Mouse (Mus musculus) Patski (cell line): ENCODE measurements at regions not wholly inside any gene's neighbourhood (a gene's known extent, or its start where the extent isn't known, plus 50 kb on each side); places are given as distances from the start of the nearest gene placed in this dataset.

Source experiments
- ATAC-seq: fragments of 100-300 bp; one replicate; pipeline ENCODE4 v1.8.0; 2021
- CTCF ChIA-PET: fragments of 350-600 bp; sonication (Branson Sonifier 250); formaldehyde crosslinking; loops from one replicate; lab custom pipeline; 2022; ENCODE audit warnings: inconsistent platforms; lab: Charles Lee
- POLR2A ChIA-PET: fragments of 350-600 bp; sonication (Branson Sonifier 250); formaldehyde crosslinking; loops from one replicate; lab custom pipeline; 2022; ENCODE audit warnings: antibody characterized with exemption, inconsistent platforms; lab: Charles Lee
- DNase-seq: peaks from one replicate; pipeline ENCODE4 v3.0.0-alpha.2; 2011; ENCODE audit warnings: low read depth, low spot score
- H3K27me3 ChIP-seq: fragments of 371-371 bp; one replicate; pipeline ENCODE4 v1.5.1; 2021
- CTCF ChIP-seq: fragments of 100-300 bp; IDR thresholded peaks from one replicate; pipeline ENCODE4 v1.5.1; 2021
- in situ Hi-C: fragments of 300-500 bp; cut with MboI; formaldehyde crosslinking; loops from 3 replicates; pipeline ENCODE4 v1.11.1; 2018; ENCODE audit warnings: low pct_unique_long_range_greater_than_20kb, mixed read lengths

DNA sequence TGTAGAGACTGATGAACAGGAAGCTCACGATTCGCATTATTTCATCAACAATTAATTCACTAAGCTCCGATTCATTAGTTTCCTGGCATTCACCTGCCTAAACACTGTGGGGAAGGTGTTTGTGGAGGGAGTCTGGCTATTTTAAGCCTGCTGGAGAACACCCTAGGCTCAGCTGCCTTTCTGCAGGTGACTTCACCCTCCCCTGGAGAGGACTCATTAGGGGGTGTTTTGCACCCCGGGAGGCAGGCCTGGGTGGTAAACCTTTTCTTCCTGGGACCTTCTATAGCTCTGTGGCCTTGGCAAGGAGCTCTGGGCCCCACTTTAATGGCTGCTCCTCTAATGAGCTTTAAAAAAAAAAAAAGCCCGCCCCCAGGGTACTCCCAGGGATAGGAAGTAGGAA is 55.4 kb upstream of the Bnc1 start:
- TF ChIP-seq CTCF: no peak

DNA sequence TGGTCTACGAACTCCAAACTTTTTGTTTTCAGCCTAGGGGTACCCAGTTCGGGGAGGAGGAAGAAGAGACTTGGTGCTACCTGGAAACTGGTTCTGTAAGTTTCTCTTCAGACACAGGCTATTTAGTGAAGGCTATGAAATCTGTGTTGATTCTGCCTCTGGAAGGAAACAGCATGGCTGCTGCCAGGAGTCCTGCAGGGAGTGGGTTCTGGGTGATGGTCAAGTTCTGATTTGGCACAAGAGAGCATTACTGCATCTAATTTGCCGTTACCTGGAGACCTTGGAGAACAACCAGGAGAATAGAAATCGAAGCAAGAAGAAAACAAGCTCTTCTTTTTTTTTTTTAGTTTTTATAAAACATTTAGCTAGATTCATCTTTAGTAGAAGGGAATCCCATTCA is 61.3 kb upstream of the Bnc1 start:
- POLR2A ChIA-PET: no interaction called here
- in situ Hi-C loops: no loop called here
- no peak for TF ChIP-seq CTCF
- no peaks in the 10 kb centered on the region for H3K27me3 ChIP-seq
- CTCF ChIA-PET: no interaction called here
- DNase-seq (no peak), ATAC-seq (no peak)

More for the DNA sequence above, 55.4 kb upstream of the Bnc1 start:
- ChIA-PET POLR2A (interaction anchor here (0.8 kb wide), 1 partner anchor 9 kb away, joined by 4 read pairs; no protein-coding TSS in a partner anchor), CTCF (interaction anchor here (0.7 kb wide), 2 partner anchors 8 to 28 kb away, joined by 3 read pairs; no protein-coding TSS in a partner anchor)
- in situ Hi-C loops: no loop called here
- ATAC-seq (no peak), DNase-seq (peak; percentile 46)
- H3K27me3 ChIP-seq: no peaks in the 10 kb centered on the region

DNA sequence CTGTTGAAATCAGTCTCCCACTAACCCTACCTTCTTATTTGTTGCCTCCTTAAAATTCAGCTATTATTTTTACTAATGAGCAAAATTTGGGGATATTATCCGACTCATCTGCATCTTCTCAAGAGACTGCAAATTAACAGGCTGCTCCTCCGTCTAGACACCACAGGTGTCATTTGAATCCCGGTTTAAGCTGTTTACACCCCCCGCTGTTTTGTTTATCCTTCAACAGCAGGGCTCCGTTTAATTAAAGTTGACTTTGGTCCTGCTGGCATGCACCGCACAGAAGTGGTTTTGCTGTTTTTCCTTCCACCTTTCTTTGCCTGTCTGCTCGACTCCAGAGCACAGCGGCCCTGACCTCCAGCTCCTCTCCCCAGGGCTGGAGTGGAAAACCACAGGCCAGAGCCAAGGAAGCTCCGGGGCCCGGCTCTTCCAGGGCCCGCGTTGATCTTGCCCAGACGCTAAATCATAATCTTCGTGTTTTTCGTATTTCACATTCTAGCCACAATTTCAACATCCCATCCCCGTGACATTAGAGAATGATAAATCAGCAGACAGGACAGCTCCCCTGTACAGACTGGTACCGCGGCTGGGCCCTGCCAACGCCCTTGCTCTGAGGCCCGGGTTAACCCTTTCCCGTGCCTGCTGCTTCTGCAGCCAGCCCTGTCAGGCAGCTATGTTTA is 64.6 kb upstream of the Bnc1 start:
- in situ Hi-C loops: no loop called here
- ATAC-seq (no peak), DNase-seq (no peak)
- no peak for TF ChIP-seq CTCF
- POLR2A ChIA-PET: interaction anchor here (0.6 kb wide), 1 partner anchor 9 kb away, joined by 4 read pairs; no protein-coding TSS in a partner anchor
- no peaks in the 10 kb centered on the region for H3K27me3 ChIP-seq
- CTCF ChIA-PET: interaction anchor here (1.1 kb wide), 1 partner anchor 10 kb away, joined by 3 read pairs; no protein-coding TSS in a partner anchor

DNA sequence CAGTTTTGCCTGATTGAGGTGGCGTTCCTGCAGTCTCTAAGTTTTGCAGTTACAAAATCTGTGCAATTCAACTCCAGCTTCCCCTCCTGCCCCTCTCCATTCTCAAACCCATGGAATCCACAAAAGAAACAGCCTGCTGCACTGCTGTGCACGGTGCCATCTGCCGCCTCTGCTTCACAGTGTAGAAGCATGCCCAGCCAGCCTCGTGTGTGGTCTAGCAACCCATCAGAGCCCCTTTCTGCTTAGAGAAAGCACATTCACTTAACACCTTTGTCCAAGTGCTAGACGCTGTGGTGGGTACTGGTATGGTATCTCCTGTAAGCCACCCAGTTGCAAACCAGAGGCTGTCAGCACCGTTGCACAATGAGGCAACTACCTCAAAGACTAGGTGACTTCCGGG is 71.3 kb upstream of the Bnc1 start:
- no peak for DNase-seq
- ATAC-seq: no peak
- POLR2A ChIA-PET: no interaction called here

DNA sequence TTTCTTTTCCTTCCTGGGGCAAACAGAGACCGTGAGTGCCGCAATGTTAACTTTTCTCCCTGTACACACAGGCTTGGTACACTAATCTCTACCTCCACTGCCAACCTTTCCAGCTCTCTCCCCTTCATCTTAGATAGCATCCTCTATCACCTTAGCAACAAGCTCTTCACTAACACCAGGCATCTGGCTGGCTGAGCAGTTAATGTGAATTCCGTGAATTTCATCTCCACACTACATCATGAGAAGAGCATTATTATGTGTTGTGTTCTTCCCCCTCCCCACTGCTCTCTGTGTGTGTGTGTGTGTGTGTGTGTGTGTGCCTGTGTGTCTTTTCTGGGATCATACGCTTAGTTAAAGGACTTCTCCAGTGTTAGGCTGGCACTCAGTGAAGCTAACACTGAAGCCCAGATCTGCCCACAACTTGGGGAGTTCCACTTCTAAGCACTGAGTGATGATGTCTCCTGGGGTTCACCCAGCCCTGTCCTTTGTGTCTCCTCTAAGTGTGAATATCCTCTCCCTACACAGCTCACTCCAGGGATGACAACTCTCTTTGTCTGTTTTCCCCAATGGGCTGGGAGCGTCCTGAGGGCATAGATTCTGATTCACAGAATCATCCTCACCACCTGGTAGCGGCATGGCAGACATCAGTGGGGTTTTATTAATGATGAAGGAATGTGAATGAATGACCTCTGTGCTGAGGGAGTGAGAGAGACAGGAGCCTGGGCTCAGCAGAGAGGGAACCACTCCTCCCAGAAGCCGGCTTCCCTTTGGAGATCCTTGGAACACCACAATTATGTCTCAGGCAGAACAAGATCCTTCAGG is 77.7 kb upstream of the Bnc1 start:
- ChIA-PET POLR2A (no interaction called here), CTCF (interaction anchor here (0.7 kb wide), 1 partner anchor 116 kb away, joined by 4 read pairs; no protein-coding TSS in a partner anchor)
- DNase-seq (peak; percentile 35), ATAC-seq (peak; percentile 14)
- H3K27me3 ChIP-seq: no peaks in the 10 kb centered on the region
- in situ Hi-C loops: no loop called here
- TF ChIP-seq CTCF: no peak

More for the DNA sequence above, 71.3 kb upstream of the Bnc1 start:
- no peaks in the 10 kb centered on the region for H3K27me3 ChIP-seq
- in situ Hi-C loops: no loop called here
- TF ChIP-seq CTCF: no peak
- CTCF ChIA-PET: interaction anchor here (1.4 kb wide), 1 partner anchor 108 kb away, joined by 3 read pairs; no protein-coding TSS in a partner anchor

DNA sequence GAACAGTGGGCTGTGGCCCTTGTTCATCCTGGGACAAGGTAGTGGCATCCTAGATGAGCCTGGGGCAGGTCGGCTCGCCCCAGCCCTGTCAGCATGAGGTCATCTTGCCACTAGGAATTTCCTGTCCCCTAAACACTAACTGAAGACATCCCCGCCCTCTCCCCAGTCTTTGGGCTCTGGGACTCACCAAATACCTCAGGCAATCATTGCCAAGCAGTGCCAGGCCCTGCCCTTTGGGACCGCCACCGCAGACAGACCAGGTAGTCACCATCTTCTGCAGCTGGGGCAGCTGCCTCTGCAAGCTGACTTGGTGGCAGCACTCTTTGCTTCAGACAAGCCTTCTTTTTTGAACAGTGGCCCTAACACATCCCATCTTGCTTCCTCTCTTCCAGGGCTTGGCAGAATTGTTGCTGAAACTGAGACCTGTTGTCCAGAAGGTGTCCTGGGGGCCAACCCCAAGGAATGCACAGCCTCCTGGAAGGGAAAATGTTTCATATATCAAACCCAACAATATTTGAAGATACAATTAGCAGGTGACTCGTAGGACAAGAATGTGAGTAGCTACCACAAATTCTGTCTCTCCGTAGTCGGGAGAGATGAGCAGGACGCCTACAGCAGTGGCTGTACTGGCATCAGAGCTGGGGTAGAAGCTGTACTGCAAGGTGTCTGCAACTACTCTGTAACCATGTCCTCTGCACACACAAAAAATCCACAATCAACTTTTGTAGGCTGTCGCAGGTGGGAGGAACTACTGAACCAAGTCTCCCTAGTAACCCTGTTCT is 79.0 kb upstream of the Bnc1 start:
- ATAC-seq (peak; percentile 77), DNase-seq (peak; percentile 48)
- H3K27me3 ChIP-seq: no peaks in the 10 kb centered on the region
- ChIA-PET POLR2A (interaction anchor here (1.2 kb wide), 1 partner anchor 8 kb away, joined by 3 read pairs; no protein-coding TSS in a partner anchor), CTCF (interaction anchor here (1.0 kb wide), 1 partner anchor 13 kb away, joined by 3 read pairs; no protein-coding TSS in a partner anchor)
- in situ Hi-C loops: no loop called here
- TF ChIP-seq CTCF: no peak

DNA sequence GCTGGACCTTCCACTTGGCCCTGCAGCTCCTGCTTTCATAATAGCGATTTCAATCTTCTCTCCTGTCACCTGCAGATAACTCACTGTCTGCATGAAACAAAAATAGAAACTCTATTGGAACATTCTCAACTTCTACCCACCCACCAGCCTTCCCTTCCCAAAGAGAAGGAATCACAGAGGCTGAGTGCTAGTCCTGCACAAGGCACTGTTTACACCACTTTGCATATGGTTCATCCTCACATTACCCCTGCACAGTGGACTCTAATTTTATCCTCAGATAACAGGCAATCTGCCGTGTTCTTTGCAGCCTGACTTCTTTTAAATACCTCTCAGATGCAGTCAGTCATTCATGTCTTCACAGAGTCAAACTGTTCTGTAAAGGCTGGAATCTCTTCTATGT is 83.3 kb upstream of the Bnc1 start:
- POLR2A ChIA-PET: no interaction called here
- no peak for DNase-seq
- no peak for ATAC-seq
- CTCF ChIA-PET: interaction anchor here (1.2 to 1.3 kb wide), 2 partner anchors 28 to 199 kb away, joined by 3 read pairs; no protein-coding TSS in a partner anchor
- no peak for TF ChIP-seq CTCF
- in situ Hi-C loops: no loop called here
- no peaks in the 10 kb centered on the region for H3K27me3 ChIP-seq

DNA sequence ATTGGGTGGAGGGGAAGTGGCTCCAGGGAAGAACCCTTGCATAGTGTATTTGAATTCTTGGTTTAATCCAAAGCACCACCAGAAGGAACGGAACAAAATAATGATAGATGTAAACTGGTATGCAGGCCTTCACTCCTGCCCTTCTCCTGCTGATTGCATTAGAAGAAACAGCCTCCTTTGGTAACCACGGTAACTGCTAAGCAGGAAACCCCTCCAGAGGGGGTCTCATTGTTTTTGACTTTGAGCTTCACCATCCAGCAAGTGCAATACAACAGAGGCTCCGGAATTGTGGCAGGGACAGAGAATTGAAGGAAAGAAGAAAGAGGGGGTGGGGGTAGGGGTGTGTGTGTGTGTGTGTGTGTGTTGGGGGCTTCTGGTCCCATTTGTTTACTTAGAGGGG is 89.8 kb upstream of the Bnc1 start:
- ATAC-seq (no peak), DNase-seq (no peak)
- no peaks in the 10 kb centered on the region for H3K27me3 ChIP-seq
- CTCF ChIA-PET: interaction anchor here (0.9 kb wide), 1 partner anchor 22 kb away, joined by 3 read pairs; no protein-coding TSS in a partner anchor
- TF ChIP-seq CTCF: no peak
- in situ Hi-C loops: no loop called here
- POLR2A ChIA-PET: interaction anchor here (0.6 kb wide), 1 partner anchor 1297 kb away, joined by 3 read pairs; no protein-coding TSS in a partner anchor

DNA sequence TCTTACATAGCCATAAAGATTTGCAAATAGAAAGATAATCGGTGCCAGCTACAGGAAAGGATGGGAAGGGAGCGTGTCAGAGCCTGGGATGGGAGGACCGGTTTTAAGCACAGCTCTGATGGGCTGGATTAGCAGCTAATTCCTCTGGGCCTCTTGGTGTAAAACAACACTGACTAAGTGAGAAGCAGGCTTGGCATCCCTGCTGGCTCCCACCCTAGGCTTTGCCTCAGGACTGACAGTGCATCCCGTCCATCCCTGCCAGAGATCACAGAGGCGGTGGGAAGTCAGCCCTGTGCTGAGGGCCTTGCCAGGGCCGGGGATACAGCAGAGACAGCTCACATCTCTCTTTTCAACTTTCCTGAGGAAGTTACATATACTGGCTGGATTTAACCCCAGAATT is 90.8 kb upstream of the Sh3gl3 start:
- in situ Hi-C loops: no loop called here
- POLR2A ChIA-PET: interaction anchor here (0.5 kb wide), 1 partner anchor 56 kb away, joined by 4 read pairs; no protein-coding TSS in a partner anchor
- ATAC-seq (no peak), DNase-seq (peak; percentile 31)
- H3K27me3 ChIP-seq: no peaks in the 10 kb centered on the region
- CTCF ChIA-PET: interaction anchor here (1.4 kb wide), 1 partner anchor 12 kb away, joined by 3 read pairs; no protein-coding TSS in a partner anchor
- no peak for TF ChIP-seq CTCF

DNA sequence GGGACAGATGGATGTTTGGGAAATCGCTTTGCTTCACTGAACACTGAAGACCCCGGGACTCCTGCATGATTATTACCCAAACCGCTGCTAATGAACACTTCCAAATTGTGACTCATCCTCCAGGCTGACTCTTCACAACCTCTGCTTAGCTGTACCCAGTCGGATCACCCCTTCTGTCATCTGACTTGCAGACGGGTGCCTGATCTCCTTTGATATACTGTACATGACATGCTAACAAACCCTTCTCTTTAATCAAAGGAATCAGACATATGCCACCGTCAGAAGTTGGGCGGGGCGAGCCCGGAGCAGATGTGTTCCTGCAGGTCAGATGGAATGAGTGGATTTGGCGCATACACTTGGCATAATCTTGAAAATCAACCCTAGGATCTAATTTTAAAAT is 89.2 kb upstream of the Sh3gl3 start:
- POLR2A ChIA-PET: interaction anchor here (0.6 kb wide), 1 partner anchor 62 kb away, joined by 5 read pairs; no protein-coding TSS in a partner anchor
- in situ Hi-C loops: no loop called here
- no peak for TF ChIP-seq CTCF
- no peak for ATAC-seq
- no peaks in the 10 kb centered on the region for H3K27me3 ChIP-seq
- CTCF ChIA-PET: interaction anchor here (1.4 kb wide), 1 partner anchor 14 kb away, joined by 3 read pairs; no protein-coding TSS in a partner anchor
- no peak for DNase-seq
